Comparison of ENCODE assay signal across 26 mouse cellular contexts in the genomic region with DNA sequence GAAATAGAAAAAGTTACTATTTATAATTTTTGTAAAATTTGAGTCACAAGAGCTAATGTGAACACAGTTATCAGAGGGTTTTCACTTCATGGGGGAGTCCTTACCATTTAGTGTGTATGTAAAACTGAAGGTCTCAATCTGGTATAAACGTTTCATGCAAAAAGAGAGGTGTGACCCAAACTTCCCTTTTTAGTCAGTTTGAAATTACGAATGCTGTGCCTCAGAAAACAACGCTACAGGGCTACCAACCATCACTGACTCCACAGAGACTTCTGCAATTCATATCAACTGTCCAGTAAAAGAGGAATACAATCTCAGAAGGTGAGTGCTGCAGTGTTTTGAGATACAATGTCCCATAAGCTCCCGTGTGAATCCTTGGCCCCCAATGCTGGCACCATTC.
"Had no signal": no experiment of that assay in that cellular context is flagged by ENCODE, and none has a peak within 500 bp of the region (broad histone marks: within the 10 kb centered on the region; RNA-seq: fewer than 3 reads in every experiment).

No protein-coding gene starts in this region.

- H3K4me2 ChIP-seq: embryonic facial prominence, embryonic 12.5 days; embryonic facial prominence, embryonic 13.5 days; embryonic facial prominence, embryonic 15.5 days; forebrain, embryonic 12.5 days; forebrain, embryonic 13.5 days; forebrain, embryonic 15.5 days had no signal

- H3K9me3 ChIP-seq: embryonic facial prominence, embryonic 10.5 days; embryonic facial prominence, embryonic 12.5 days; embryonic facial prominence, embryonic 13.5 days; embryonic facial prominence, embryonic 15.5 days; forebrain, embryonic 10.5 days; forebrain, embryonic 12.5 days; forebrain, embryonic 13.5 days; forebrain, embryonic 15.5 days; heart, embryonic 10.5 days had no signal

- DNase-seq: cerebellum, adult 9-10 months; cerebellum, adult 9-11 months; cerebellum, postnatal 10 days; cerebellum, postnatal 14 days; cerebellum, postnatal 25 days; cerebellum, postnatal 36 days; embryo, embryonic 11 days; forebrain, postnatal 0 days; gastrocnemius, adult 2 months; gastrocnemius, postnatal 10 days; gastrocnemius, postnatal 14 days; gastrocnemius, postnatal 25 days; gastrocnemius, postnatal 36 days; heart, adult 18-20 months; heart, adult 2 months had no signal

- H3K4me3 ChIP-seq: embryonic facial prominence, embryonic 10.5 days; embryonic facial prominence, embryonic 12.5 days; embryonic facial prominence, embryonic 13.5 days; embryonic facial prominence, embryonic 15.5 days; erythroblast, embryonic 14.5 days; forebrain, embryonic 10.5 days; forebrain, embryonic 12.5 days; forebrain, embryonic 13.5 days; forebrain, embryonic 15.5 days; gastrocnemius, adult 2 months; heart, adult 2 months; heart, embryonic 10.5 days had no signal

- H3K4me1 ChIP-seq: embryonic facial prominence, embryonic 10.5 days; embryonic facial prominence, embryonic 12.5 days; embryonic facial prominence, embryonic 13.5 days; embryonic facial prominence, embryonic 15.5 days; forebrain, embryonic 10.5 days; forebrain, embryonic 12.5 days; forebrain, embryonic 13.5 days; forebrain, embryonic 15.5 days; heart, embryonic 10.5 days had no signal

- H3K9ac ChIP-seq: embryonic facial prominence, embryonic 12.5 days; embryonic facial prominence, embryonic 13.5 days; embryonic facial prominence, embryonic 15.5 days; forebrain, embryonic 12.5 days; forebrain, embryonic 13.5 days; forebrain, embryonic 15.5 days; forebrain, postnatal 0 days had no signal

- ATAC-seq: forebrain, embryonic 13.5 days; forebrain, embryonic 14.5 days; forebrain, embryonic 15.5 days; forebrain, postnatal 0 days had no signal

- H3K27me3 ChIP-seq: embryonic facial prominence, embryonic 12.5 days; embryonic facial prominence, embryonic 13.5 days; embryonic facial prominence, embryonic 15.5 days; forebrain, embryonic 12.5 days; forebrain, embryonic 13.5 days; forebrain, embryonic 15.5 days had no signal

- H3K36me3 ChIP-seq: embryonic facial prominence, embryonic 10.5 days; embryonic facial prominence, embryonic 12.5 days; embryonic facial prominence, embryonic 13.5 days; embryonic facial prominence, embryonic 15.5 days; forebrain, embryonic 10.5 days; forebrain, embryonic 12.5 days; forebrain, embryonic 15.5 days; heart, embryonic 10.5 days had no signal

- H3K27ac ChIP-seq: embryonic facial prominence, embryonic 10.5 days; embryonic facial prominence, embryonic 12.5 days; embryonic facial prominence, embryonic 13.5 days; embryonic facial prominence, embryonic 15.5 days; forebrain, embryonic 10.5 days; forebrain, embryonic 12.5 days; forebrain, embryonic 13.5 days; forebrain, embryonic 15.5 days; gastrocnemius, adult 2 months; heart, adult 2 months; heart, embryonic 10.5 days had no signal
